Mouse (Mus musculus): Measurements from ENCODE around the gene Capn11.

The Capn11 gene

DNA sequence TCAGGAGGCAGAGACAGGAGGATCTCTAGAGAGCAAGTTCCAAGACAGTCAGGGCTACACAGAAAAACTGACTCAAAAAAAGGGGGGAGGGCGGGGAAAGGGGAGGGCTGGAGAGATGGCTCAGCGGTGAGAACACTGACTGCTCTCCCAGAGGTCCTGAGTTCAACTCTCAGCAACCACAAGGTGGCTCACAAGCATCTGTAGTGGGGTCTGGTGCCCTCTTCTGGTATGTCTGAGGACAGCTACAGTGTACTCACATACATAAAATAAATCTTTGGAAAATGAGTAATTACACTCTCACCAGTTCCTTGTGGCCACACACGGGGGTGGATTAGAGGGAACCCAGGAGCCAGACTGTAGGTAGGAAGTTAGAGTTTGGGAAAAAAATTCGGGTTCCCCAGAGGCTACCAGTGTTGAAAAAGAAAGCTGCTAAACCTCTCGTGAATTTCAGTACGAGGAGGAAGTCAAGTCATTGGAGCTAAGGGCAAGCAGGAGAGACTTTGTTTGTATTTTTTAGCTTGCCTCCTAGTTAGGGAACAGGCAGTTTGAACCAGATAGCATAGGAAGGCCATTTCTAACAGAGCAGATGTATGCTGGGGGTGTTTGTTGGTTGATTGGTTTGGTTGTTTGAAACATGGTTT lies 76.3 kb downstream of the Capn11 start:
- DNase-seq (ENCODE audit: inconsistent ontology term), result no peak

DNA sequence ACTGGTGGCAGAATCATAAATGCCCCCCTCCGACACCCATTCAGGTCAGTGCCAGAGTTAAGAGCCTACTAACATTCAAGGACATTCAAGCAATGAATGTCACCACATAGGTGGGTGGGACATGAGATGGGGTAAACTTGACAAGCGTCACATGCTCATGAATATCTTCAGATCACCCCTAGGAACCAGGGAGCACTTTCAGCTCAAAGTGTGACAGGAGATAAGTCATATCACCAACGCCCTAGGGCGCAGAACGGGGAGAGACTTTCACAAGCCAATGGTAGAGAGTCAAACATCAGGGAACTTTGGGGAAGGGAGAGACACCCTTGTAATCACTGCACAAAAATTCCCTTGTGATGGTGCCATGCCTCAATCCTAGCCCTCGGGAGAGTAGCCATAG lies 76.9 kb downstream of the Capn11 start:
- no peak for DNase-seq (ENCODE audit: inconsistent ontology term)

DNA sequence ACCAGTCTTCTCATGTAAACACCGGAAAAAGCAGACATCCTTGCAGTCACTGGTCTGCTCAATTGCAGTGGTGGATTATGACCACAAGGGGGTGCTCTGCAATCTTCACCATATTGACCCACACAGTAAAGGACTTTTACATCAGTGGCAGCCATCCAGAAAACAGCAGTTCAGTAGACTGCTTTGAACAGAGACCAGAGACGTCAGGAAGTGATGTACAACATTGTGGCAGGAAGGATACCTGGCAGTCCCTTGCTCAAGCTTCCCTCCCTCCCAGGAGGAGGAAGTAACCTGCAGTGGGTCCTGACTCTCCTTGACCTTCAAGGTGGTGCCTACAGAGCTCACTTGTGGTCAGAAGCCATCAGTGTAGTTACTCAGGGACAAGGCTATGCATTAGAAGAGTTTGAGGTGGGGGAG lies 77.5 kb downstream of the Capn11 start:
- DNase-seq (ENCODE audit: inconsistent ontology term), result peak; percentile 57

DNA sequence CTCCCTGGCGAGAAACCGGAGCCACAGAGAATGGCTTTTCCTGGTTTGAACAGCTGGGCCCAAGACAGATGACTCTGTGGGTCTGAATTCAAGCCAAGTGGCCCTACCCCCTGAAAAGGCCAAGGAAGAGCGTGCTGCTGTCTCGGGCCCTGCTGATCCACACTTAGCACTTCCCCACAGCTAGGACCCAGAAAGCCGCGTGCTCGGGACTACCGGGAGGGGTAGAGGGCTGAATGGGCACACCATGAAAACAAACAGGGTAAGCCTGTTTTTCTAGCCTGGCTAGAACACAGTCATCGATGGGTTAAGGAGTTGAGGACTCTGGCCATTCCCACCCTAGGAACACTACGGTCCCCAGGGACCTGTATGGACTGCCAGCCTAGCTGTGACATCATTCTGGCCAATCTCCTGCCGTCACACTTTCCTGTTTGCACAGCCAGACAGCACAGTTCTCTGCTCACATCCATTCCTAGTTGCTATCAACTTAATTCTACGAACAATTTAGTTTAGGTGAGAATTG lies 78.1 kb downstream of the Capn11 start:
- no peak for DNase-seq (ENCODE audit: inconsistent ontology term)
